Mouse (Mus musculus) megakaryocyte, embryonic 14.5 days (primary cell): ENCODE measurements around the gene Frmd5.

ENCODE experiments used
- FLI1 ChIP-seq: IDR thresholded peaks from 2 replicates; pipeline ENCODE4 v1.6.1; 2012; ENCODE audit warnings: low read length, inconsistent platforms, mixed read lengths
- GATA1 ChIP-seq: IDR thresholded peaks from 3 replicates; pipeline ENCODE4 v1.6.1; 2012; ENCODE audit warnings: mixed read lengths, low read length, inconsistent platforms, borderline replicate concordance

GRCm38 (mm10) chr2:121846050-121846449, 39.2 kb upstream of the Frmd5 start:
- TF ChIP-seq FLI1 = no peak
- no peak for TF ChIP-seq GATA1
